Mouse (Mus musculus): ENCODE measurements around the gene Ube2o. TPM values are rescaled to one million over a fixed set of nuclear protein-coding genes. Genes with fewer than 3 reads are reported as not detected.
A peak's percentile ranks its signal among the peaks of the same experiment; 100 is the strongest.

Gene Ube2o
- polyA plus RNA-seq, 1 experiment from 2014 or later: 11.2 TPM

- peaks cover 8% of the 10 kb centered on the region for H3K4me1 ChIP-seq (ENCODE audit: control insufficient read depth, insufficient read depth, low read length)
- H3K4me3 ChIP-seq (ENCODE audit: low read length): no peak overlapping the region
- no peaks in the 10 kb centered on the region for H3K27me3 ChIP-seq (ENCODE audit: control insufficient read depth, insufficient read depth, low read length)
- H3K4me2 ChIP-seq (replicated peaks; ENCODE audit: low read depth, low read length): no peak overlapping the region
- no peaks in the 10 kb centered on the region for H3K9me3 ChIP-seq (ENCODE audit: control insufficient read depth, low read length)
- 99% methylated on average over 3 of the region's 3 CpGs for WGBS
- ATAC-seq (ENCODE audit: low FRiP score, low TSS enrichment): no peak
- H3K9ac ChIP-seq (ENCODE audit: low read depth, low read length): no peak overlapping the region
- no peak overlapping the region for H3K27ac ChIP-seq (ENCODE audit: low read depth, low read length)
- H3K36me3 ChIP-seq (ENCODE audit: control insufficient read depth, insufficient read depth, low read length): no peaks in the 10 kb centered on the region
Measured at GRCm38 (mm10) chr11:116579280-116579679, 2.0 kb downstream of the Ube2o start.

DNA sequence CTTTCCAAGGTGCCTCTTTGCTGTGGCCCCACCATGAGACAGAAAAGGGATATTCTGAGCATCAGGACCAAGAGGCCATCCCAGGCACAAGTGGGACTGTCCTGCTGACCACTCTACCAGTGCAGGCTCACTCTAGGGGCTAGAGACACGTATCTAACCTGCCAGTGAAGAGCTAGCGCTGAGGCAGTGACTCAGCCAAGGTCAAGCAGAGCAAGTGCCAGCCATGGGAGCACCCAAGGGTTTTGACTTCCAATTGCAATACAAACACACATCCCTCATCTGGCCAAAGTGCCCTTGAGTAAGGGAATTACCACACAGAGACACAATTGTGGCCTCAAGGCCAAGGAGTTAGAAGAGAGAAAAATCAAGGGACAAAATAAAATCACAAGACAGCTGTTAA is 5.9 kb downstream of the Ube2o start:
- H3K27me3 ChIP-seq (ENCODE audit: control insufficient read depth, insufficient read depth, low read length): no peaks in the 10 kb centered on the region
- H3K27ac ChIP-seq (ENCODE audit: low read depth, low read length): no peak overlapping the region
- no peak overlapping the region for H3K9ac ChIP-seq (ENCODE audit: low read depth, low read length)
- no peaks in the 10 kb centered on the region for H3K9me3 ChIP-seq (ENCODE audit: control insufficient read depth, low read length)
- H3K36me3 ChIP-seq (ENCODE audit: control insufficient read depth, insufficient read depth, low read length): no peaks in the 10 kb centered on the region
- no peak overlapping the region for H3K4me2 ChIP-seq (replicated peaks; ENCODE audit: low read depth, low read length)
- no peak overlapping the region for H3K4me3 ChIP-seq (ENCODE audit: low read length)
- ATAC-seq (ENCODE audit: low FRiP score, low TSS enrichment): no peak
- WGBS: 88% methylated on average over 2 of the region's 2 CpGs
- H3K4me1 ChIP-seq (ENCODE audit: control insufficient read depth, insufficient read depth, low read length): peaks cover 14% of the 10 kb centered on the region

DNA sequence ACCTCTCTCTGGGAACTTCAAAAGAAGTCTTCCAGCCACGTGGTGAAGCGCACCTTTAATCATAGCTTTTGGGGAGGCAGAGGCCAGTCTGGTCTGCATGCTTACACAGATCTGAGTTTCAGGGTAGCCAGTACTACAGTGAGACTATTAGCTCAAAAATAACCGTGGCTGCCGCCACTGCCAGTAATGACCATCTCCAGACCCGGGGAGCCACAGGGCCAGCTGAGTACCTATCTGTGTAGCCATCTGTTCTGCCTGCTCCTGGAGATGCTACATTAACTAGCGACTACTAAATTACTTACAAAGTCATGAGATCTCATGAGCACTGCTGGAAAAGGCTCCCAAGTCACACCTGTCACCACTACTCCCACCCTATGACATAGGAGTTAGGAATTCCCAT is 6.3 kb downstream of the Ube2o start:
- 62% methylated on average over 6 of the region's 6 CpGs for WGBS
- H3K4me3 ChIP-seq (ENCODE audit: low read length): no peak overlapping the region

GRCm38 (mm10) chr11:116574486-116574885 is 6.8 kb downstream of the Ube2o start:
- peaks cover 8% of the 10 kb centered on the region; the same call in 1 of the 2 replicates for H3K4me1 ChIP-seq (ENCODE audit: control insufficient read depth, insufficient read depth, low read length)
- ATAC-seq (ENCODE audit: low FRiP score, low TSS enrichment): no peak
- no peaks in the 10 kb centered on the region for H3K9me3 ChIP-seq (ENCODE audit: control insufficient read depth, low read length)
- 61% methylated on average over 6 of the region's 6 CpGs for WGBS
- no peak overlapping the region for H3K4me2 ChIP-seq (replicated peaks; ENCODE audit: low read depth, low read length)
- no peak overlapping the region for H3K9ac ChIP-seq (ENCODE audit: low read depth, low read length)
- no peaks in the 10 kb centered on the region for H3K36me3 ChIP-seq (ENCODE audit: control insufficient read depth, insufficient read depth, low read length)
- no peak overlapping the region for H3K27ac ChIP-seq (ENCODE audit: low read depth, low read length)
- no peak overlapping the region for H3K4me3 ChIP-seq (ENCODE audit: low read length)
- H3K27me3 ChIP-seq (ENCODE audit: control insufficient read depth, insufficient read depth, low read length): no peaks in the 10 kb centered on the region

More for the DNA sequence above, 6.3 kb downstream of the Ube2o start:
- Histone ChIP-seq H3K27me3 (ENCODE audit: control insufficient read depth, insufficient read depth, low read length) (no peaks in the 10 kb centered on the region), H3K9me3 (ENCODE audit: control insufficient read depth, low read length) (no peaks in the 10 kb centered on the region), H3K4me2 (replicated peaks; ENCODE audit: low read depth, low read length) (no peak overlapping the region), H3K4me1 (ENCODE audit: control insufficient read depth, insufficient read depth, low read length) (peaks cover 10% of the 10 kb centered on the region), H3K36me3 (ENCODE audit: control insufficient read depth, insufficient read depth, low read length) (no peaks in the 10 kb centered on the region), H3K9ac (ENCODE audit: low read depth, low read length) (no peak overlapping the region), H3K27ac (ENCODE audit: low read depth, low read length) (no peak overlapping the region)
- ATAC-seq (ENCODE audit: low FRiP score, low TSS enrichment): no peak

GRCm38 (mm10) chr11:116572756-116573543 is 8.3 kb downstream of the Ube2o start:
- 0 out of 2 replicates have a peak, but pooled peaks have one; percentile 25 for ATAC-seq (ENCODE audit: low FRiP score, low TSS enrichment)
- no peak overlapping the region for H3K9ac ChIP-seq (ENCODE audit: low read depth, low read length)
- no peaks in the 10 kb centered on the region for H3K27me3 ChIP-seq (ENCODE audit: control insufficient read depth, insufficient read depth, low read length)
- no peaks in the 10 kb centered on the region for H3K36me3 ChIP-seq (ENCODE audit: control insufficient read depth, insufficient read depth, low read length)
- no peaks in the 10 kb centered on the region for H3K9me3 ChIP-seq (ENCODE audit: control insufficient read depth, low read length)
- H3K4me1 ChIP-seq (ENCODE audit: control insufficient read depth, insufficient read depth, low read length): peaks cover 8% of the 10 kb centered on the region; the same call in 1 of the 2 replicates
- H3K4me3 ChIP-seq (ENCODE audit: low read length): no peak overlapping the region
- H3K4me2 ChIP-seq (replicated peaks; ENCODE audit: low read depth, low read length): no peak overlapping the region
- WGBS: 51% methylated on average over 12 of the region's 12 CpGs
- H3K27ac ChIP-seq (ENCODE audit: low read depth, low read length): no peak overlapping the region

GRCm38 (mm10) chr11:116571767-116572679 is 9.2 kb downstream of the Ube2o start:
- Histone ChIP-seq H3K4me2 (replicated peaks; ENCODE audit: low read depth, low read length) (no peak overlapping the region), H3K4me1 (ENCODE audit: control insufficient read depth, insufficient read depth, low read length) (peaks cover 8% of the 10 kb centered on the region; the same call in 1 of the 2 replicates), H3K4me3 (ENCODE audit: low read length) (no peak overlapping the region), H3K36me3 (ENCODE audit: control insufficient read depth, insufficient read depth, low read length) (no peaks in the 10 kb centered on the region), H3K9ac (ENCODE audit: low read depth, low read length) (no peak overlapping the region), H3K27me3 (ENCODE audit: control insufficient read depth, insufficient read depth, low read length) (no peaks in the 10 kb centered on the region), H3K9me3 (ENCODE audit: control insufficient read depth, low read length) (no peaks in the 10 kb centered on the region), H3K27ac (ENCODE audit: low read depth, low read length) (no peak overlapping the region)
- WGBS: 66% methylated on average over 19 of the region's 19 CpGs
- no peak for ATAC-seq (ENCODE audit: low FRiP score, low TSS enrichment)

DNA sequence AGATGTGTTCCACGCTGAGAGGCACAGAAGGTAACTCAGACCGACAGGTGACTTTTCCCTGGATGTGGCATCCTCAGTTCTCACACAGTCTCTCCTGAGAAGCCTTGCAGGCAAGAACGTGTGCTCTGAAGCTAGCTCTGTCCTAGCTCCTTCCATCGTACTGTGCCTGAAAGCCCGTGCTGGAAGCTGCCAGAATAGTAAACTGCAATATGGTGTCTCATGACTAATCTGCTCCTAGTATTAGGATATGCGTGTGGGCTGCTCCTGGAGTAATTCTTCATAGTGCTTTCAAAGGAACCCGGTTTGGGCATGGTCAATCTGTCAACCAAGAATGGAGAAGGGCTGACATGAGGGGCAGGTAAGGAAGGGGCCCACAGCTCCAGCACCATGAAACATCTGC is 10.4 kb downstream of the Ube2o start:
- H3K4me1 ChIP-seq (ENCODE audit: control insufficient read depth, insufficient read depth, low read length): peaks cover 10% of the 10 kb centered on the region; the same call in 1 of the 2 replicates
- WGBS: 81% methylated on average over 7 of the region's 7 CpGs
- ATAC-seq (ENCODE audit: low FRiP score, low TSS enrichment): no peak
- no peaks in the 10 kb centered on the region for H3K9me3 ChIP-seq (ENCODE audit: control insufficient read depth, low read length)
- H3K4me2 ChIP-seq (replicated peaks; ENCODE audit: low read depth, low read length): no peak overlapping the region
- H3K27me3 ChIP-seq (ENCODE audit: control insufficient read depth, insufficient read depth, low read length): no peaks in the 10 kb centered on the region
- H3K9ac ChIP-seq (ENCODE audit: low read depth, low read length): no peak overlapping the region
- no peak overlapping the region for H3K27ac ChIP-seq (ENCODE audit: low read depth, low read length)
- no peaks in the 10 kb centered on the region for H3K36me3 ChIP-seq (ENCODE audit: control insufficient read depth, insufficient read depth, low read length)
- no peak overlapping the region for H3K4me3 ChIP-seq (ENCODE audit: low read length)

DNA sequence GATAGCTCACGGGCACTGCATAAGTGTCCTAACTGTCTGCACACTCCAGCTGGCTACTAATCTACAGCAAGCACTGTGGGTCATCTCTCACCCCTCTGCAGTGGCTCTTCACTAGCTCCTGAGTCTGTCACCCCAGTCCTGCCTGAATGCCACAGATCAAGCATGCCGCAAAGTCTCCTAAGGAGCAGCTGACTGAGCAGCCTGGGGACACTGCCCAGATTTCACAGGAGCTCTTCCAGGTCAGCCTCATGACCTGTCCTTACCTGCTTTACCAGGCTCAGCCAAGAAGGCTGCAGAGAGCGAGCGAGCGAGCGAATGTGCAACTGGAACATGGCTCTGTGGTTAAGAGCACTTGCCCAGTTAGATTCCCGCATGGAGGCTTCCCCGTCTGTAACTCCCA is 13.7 kb downstream of the Ube2o start:
- H3K4me1 ChIP-seq (ENCODE audit: control insufficient read depth, insufficient read depth, low read length): peaks cover 6% of the 10 kb centered on the region; the same call in 1 of the 2 replicates
- no peak overlapping the region for H3K9ac ChIP-seq (ENCODE audit: low read depth, low read length)
- 80% methylated on average over 8 of the region's 8 CpGs for WGBS
- H3K9me3 ChIP-seq (ENCODE audit: control insufficient read depth, low read length): no peaks in the 10 kb centered on the region
- no peak overlapping the region for H3K4me3 ChIP-seq (ENCODE audit: low read length)
- ATAC-seq (ENCODE audit: low FRiP score, low TSS enrichment): no peak
- H3K4me2 ChIP-seq (replicated peaks; ENCODE audit: low read depth, low read length): no peak overlapping the region
- H3K36me3 ChIP-seq (ENCODE audit: control insufficient read depth, insufficient read depth, low read length): no peaks in the 10 kb centered on the region
- H3K27me3 ChIP-seq (ENCODE audit: control insufficient read depth, insufficient read depth, low read length): no peaks in the 10 kb centered on the region
- H3K27ac ChIP-seq (ENCODE audit: low read depth, low read length): no peak overlapping the region; the same call in 1 of the 2 replicates

All from kidney, embryonic 14.5 days (tissue).